Mouse (Mus musculus): Measurements from ENCODE around the gene Zfp358. TPM values are rescaled to one million over a fixed set of nuclear protein-coding genes. Genes with fewer than 3 reads are reported as not detected.

Gene Zfp358
- 43.2 and 58.6 TPM in 2 replicates for polyA plus RNA-seq (2012; rRNA removed)

GRCm38 (mm10) chr8:3492901-3493844, at the start of gene Zfp358:
Gene Zfp358 (plus strand): TSS chr8:3493138.
- TF ChIP-seq POLR2A (IDR thresholded peaks at IDR 0.05; ENCODE audit: low read depth, low read length) (no peak), CTCF (conservative IDR thresholded peaks at IDR 0.05; ENCODE audit: insufficient read depth, insufficient read length, low read depth, low read length) (no peak)
- H3K27ac ChIP-seq (ENCODE audit: insufficient read depth, low read depth, low read length) = peak within 1 kb of the TSS; percentile 42
- no peaks in the 10 kb centered on the region for H3K27me3 ChIP-seq (replicated peaks; ENCODE audit: control insufficient read depth, insufficient read depth, low read length)
- no peaks in the 10 kb centered on the region for H3K4me1 ChIP-seq (ENCODE audit: control insufficient read depth, insufficient read depth, low read length)
- under 1% methylated on average over 60 of the region's 64 CpGs for WGBS
- peak within 1 kb of the TSS; percentile 86 for H3K4me3 ChIP-seq (ENCODE audit: insufficient read depth, low read depth, low read length)
- peak; percentile 74 for DNase-seq
- no peaks in the 10 kb centered on the region for H3K36me3 ChIP-seq (ENCODE audit: control insufficient read depth, insufficient read depth, low read length)

- no peaks in the 10 kb centered on the region for H3K4me1 ChIP-seq (ENCODE audit: control insufficient read depth, insufficient read depth, low read length)
- WGBS = 88% methylated on average over 2 of the region's 2 CpGs
- no peaks in the 10 kb centered on the region for H3K36me3 ChIP-seq (ENCODE audit: control insufficient read depth, insufficient read depth, low read length)
- DNase-seq = no peak
- no peak for TF ChIP-seq POLR2A (IDR thresholded peaks at IDR 0.05; ENCODE audit: low read depth, low read length)
- no peak for TF ChIP-seq CTCF (conservative IDR thresholded peaks at IDR 0.05; ENCODE audit: insufficient read depth, insufficient read length, low read depth, low read length)
- H3K27ac ChIP-seq (ENCODE audit: insufficient read depth, low read depth, low read length) = no peak overlapping the region
- no peaks in the 10 kb centered on the region for H3K27me3 ChIP-seq (replicated peaks; ENCODE audit: control insufficient read depth, insufficient read depth, low read length)
- H3K4me3 ChIP-seq (ENCODE audit: insufficient read depth, low read depth, low read length) = no peak overlapping the region
Observed at GRCm38 (mm10) chr8:3449226-3449625, 43.7 kb upstream of the Zfp358 start.

DNA sequence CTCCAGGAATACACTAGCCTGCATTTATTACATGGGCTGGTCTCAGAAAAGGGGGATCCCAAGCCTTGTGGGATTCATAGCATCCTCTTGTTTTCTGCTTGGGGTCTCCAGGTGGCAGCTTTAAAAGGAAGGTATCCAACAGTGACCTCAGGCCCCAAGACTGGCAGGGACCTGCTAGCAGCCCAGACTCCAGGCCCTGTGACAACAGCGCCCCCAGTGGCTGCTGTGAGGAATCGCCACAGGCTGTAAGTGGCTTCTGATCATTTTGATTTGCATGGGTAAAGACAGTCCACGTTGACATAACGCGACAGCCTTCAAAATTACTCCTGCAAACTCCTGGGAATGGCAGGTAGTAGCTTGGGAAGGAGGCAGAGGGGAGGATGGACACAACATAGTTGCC, 42.3 kb upstream of the Zfp358 start:
- 22% methylated on average over 5 of the region's 5 CpGs for WGBS
- Histone ChIP-seq H3K27me3 (replicated peaks; ENCODE audit: control insufficient read depth, insufficient read depth, low read length) (no peaks in the 10 kb centered on the region), H3K4me3 (ENCODE audit: insufficient read depth, low read depth, low read length) (no peak overlapping the region), H3K4me1 (ENCODE audit: control insufficient read depth, insufficient read depth, low read length) (no peaks in the 10 kb centered on the region), H3K36me3 (ENCODE audit: control insufficient read depth, insufficient read depth, low read length) (no peaks in the 10 kb centered on the region), H3K27ac (ENCODE audit: insufficient read depth, low read depth, low read length) (no peak overlapping the region)
- TF ChIP-seq POLR2A (IDR thresholded peaks at IDR 0.05; ENCODE audit: low read depth, low read length) = no peak
- peak; percentile 88 for TF ChIP-seq CTCF (conservative IDR thresholded peaks at IDR 0.05; ENCODE audit: insufficient read depth, insufficient read length, low read depth, low read length)
- peak; percentile 40 for DNase-seq

DNA sequence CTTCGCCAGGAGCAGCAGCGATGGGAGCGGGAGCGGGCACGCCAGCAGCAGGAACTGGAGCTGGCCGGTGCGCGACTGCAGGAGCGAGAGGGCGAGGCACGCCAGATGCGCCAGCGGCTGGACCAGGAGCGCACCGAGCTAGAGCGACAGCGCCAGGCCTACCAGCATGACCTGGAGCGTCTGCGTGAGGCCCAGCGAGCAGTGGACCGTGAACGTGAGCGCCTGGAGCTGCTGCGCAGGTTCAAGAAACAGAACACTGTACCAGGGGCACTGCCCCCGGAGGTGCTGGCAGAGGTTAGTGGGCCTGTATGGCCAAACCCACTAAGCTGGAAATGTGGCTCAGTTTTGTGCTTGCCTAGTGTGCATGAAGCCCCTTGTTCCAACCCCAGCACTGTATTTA, 40.9 kb upstream of the Zfp358 start:
- Histone ChIP-seq H3K27ac (ENCODE audit: insufficient read depth, low read depth, low read length) (no peak overlapping the region), H3K4me3 (ENCODE audit: insufficient read depth, low read depth, low read length) (no peak overlapping the region), H3K36me3 (ENCODE audit: control insufficient read depth, insufficient read depth, low read length) (no peaks in the 10 kb centered on the region), H3K27me3 (replicated peaks; ENCODE audit: control insufficient read depth, insufficient read depth, low read length) (no peaks in the 10 kb centered on the region), H3K4me1 (ENCODE audit: control insufficient read depth, insufficient read depth, low read length) (no peaks in the 10 kb centered on the region)
- WGBS = 66% methylated on average over 25 of the region's 25 CpGs
- no peak for TF ChIP-seq POLR2A (IDR thresholded peaks at IDR 0.05; ENCODE audit: low read depth, low read length)
- TF ChIP-seq CTCF (conservative IDR thresholded peaks at IDR 0.05; ENCODE audit: insufficient read depth, insufficient read length, low read depth, low read length) = no peak
- DNase-seq = peak; percentile 76

DNA sequence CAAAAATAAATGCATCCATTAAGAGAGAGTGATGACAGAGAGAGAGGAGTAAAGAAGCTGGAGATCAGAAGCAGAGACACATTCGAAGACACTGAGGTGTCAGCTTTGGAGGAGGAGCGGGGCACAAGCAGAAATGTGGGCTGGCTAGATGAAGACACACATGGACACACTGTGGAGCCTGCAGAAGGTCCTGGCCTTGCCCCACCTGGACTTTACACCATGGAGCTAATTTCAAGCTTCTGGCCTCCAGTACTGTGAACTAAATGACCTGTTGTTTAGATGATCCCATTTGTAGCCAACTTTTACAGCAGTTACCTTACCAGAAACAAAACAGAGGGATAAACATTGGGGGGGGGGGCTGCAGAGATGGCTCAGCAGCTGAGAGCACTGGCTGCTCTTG, 29.7 kb upstream of the Zfp358 start:
- Histone ChIP-seq H3K27me3 (replicated peaks; ENCODE audit: control insufficient read depth, insufficient read depth, low read length) (no peaks in the 10 kb centered on the region), H3K27ac (ENCODE audit: insufficient read depth, low read depth, low read length) (no peak overlapping the region), H3K4me3 (ENCODE audit: insufficient read depth, low read depth, low read length) (no peak overlapping the region), H3K36me3 (ENCODE audit: control insufficient read depth, insufficient read depth, low read length) (no peaks in the 10 kb centered on the region), H3K4me1 (ENCODE audit: control insufficient read depth, insufficient read depth, low read length) (peaks cover 5% of the 10 kb centered on the region; the same call in 1 of the 2 replicates)
- WGBS = 54% methylated on average over 2 of the region's 2 CpGs
- peak; percentile 75 for DNase-seq
- TF ChIP-seq POLR2A (IDR thresholded peaks at IDR 0.05; ENCODE audit: low read depth, low read length) = no peak
- TF ChIP-seq CTCF (conservative IDR thresholded peaks at IDR 0.05; ENCODE audit: insufficient read depth, insufficient read length, low read depth, low read length) = no peak

- Histone ChIP-seq H3K4me3 (ENCODE audit: insufficient read depth, low read depth, low read length) (no peak overlapping the region), H3K36me3 (ENCODE audit: control insufficient read depth, insufficient read depth, low read length) (no peaks in the 10 kb centered on the region), H3K27me3 (replicated peaks; ENCODE audit: control insufficient read depth, insufficient read depth, low read length) (no peaks in the 10 kb centered on the region), H3K27ac (ENCODE audit: insufficient read depth, low read depth, low read length) (no peak overlapping the region; the same call in 1 of the 2 replicates), H3K4me1 (ENCODE audit: control insufficient read depth, insufficient read depth, low read length) (peaks cover 6% of the 10 kb centered on the region; the same call in 1 of the 2 replicates)
- WGBS = 45% methylated on average over 5 of the region's 5 CpGs
- DNase-seq = peak; percentile 54
- no peak for TF ChIP-seq POLR2A (IDR thresholded peaks at IDR 0.05; ENCODE audit: low read depth, low read length)
- peak; percentile 68 for TF ChIP-seq CTCF (conservative IDR thresholded peaks at IDR 0.05; ENCODE audit: insufficient read depth, insufficient read length, low read depth, low read length)
Observed at GRCm38 (mm10) chr8:3464309-3464708, 28.6 kb upstream of the Zfp358 start.
